Mouse (Mus musculus) heart, embryonic 12.5 days (tissue): Measurements from ENCODE around the gene Olfr384. TPM values are rescaled to one million over a fixed set of nuclear protein-coding genes. Genes with fewer than 3 reads are reported as not detected.
"Not testable (repeated sequence)": the region's sequence is repeated elsewhere in the genome, so short reads cannot be mapped to it uniquely, and the experiment has no call there.

ENCODE experiments used
- ATAC-seq: fragments of 200-750 bp; cut with Nextera tagmentation; 2 replicates; pipeline ENCODE4 v1.8.0; 2017; ENCODE audit warnings: moderate TSS enrichment, moderate library complexity; ENCODE audit not compliant: insufficient number of reproducible peaks, low FRiP score
- H3K27ac ChIP-seq: fragments of 300-500 bp; sonication (generic); 2 replicates; pipeline ENCODE4 v1.5.1; 2016; ENCODE audit warnings: mild to moderate bottlenecking, moderate library complexity; ENCODE audit not compliant: poor library complexity, severe bottlenecking
- H3K27me3 ChIP-seq: fragments of 300-500 bp; sonication (generic); replicated peaks from 2 replicates; pipeline ENCODE4 v1.6.1; 2016; ENCODE audit warnings: mild to moderate bottlenecking, moderate library complexity
- H3K36me3 ChIP-seq: fragments of 300-500 bp; sonication (generic); 2 replicates; pipeline ENCODE4 v1.6.1; 2016; ENCODE audit warnings: mild to moderate bottlenecking, moderate library complexity
- H3K4me1 ChIP-seq: fragments of 300-500 bp; sonication (generic); replicated peaks from 2 replicates; pipeline ENCODE4 v1.6.1; 2016; ENCODE audit warnings: mild to moderate bottlenecking
- H3K4me2 ChIP-seq: fragments of 300-500 bp; sonication (generic); 2 replicates; pipeline ENCODE4 v1.6.1; 2016; ENCODE audit warnings: mild to moderate bottlenecking, moderate library complexity
- H3K4me3 ChIP-seq: fragments of 300-500 bp; sonication (generic); 2 replicates; pipeline ENCODE4 v1.5.1; 2016; ENCODE audit warnings: mild to moderate bottlenecking
- H3K9ac ChIP-seq: fragments of 300-500 bp; sonication (generic); 2 replicates; pipeline ENCODE4 v1.6.1; 2016; ENCODE audit warnings: mild to moderate bottlenecking, moderate library complexity
- H3K9me3 ChIP-seq: fragments of 300-500 bp; sonication (generic); replicated peaks from 2 replicates; pipeline ENCODE4 v1.6.1; 2016; ENCODE audit warnings: mild to moderate bottlenecking, moderate library complexity
- WGBS: fragments of 180-500 bp; shearing (Covaris S2); methylation state at CpG from one replicate; pipeline ENCODE4 v1.1.7; 2016; 5-methylcytosine and 5-hydroxymethylcytosine counted together
- polyA plus RNA-seq: library from polyadenylated mRNA; unstranded; fragments of >200 nt; fragmentation: Nextera tagmentation; extraction: Ambion mirVana; gene quantifications from 2 replicates; pipeline ENCODE4 v1.2.1, GENCODE M21; 2016

The Olfr384 gene
- polyA plus RNA-seq, result not detected in 2 replicates

- 0 out of 2 replicates have a peak, but pooled peaks cover 6% of the 10 kb centered on the region for H3K9me3 ChIP-seq
- no peak within 1 kb of the TSS for H3K4me2 ChIP-seq
- no peaks in the 10 kb centered on the region for H3K36me3 ChIP-seq
- no peak within 1 kb of the TSS for H3K27ac ChIP-seq
- H3K4me3 ChIP-seq, result no peak within 1 kb of the TSS
- no peak for ATAC-seq
- no peaks in the 10 kb centered on the region for H3K4me1 ChIP-seq
- no peaks in the 10 kb centered on the region for H3K27me3 ChIP-seq
- no peak within 1 kb of the TSS for H3K9ac ChIP-seq
Observed at GRCm38 (mm10) chr11:73598294-73598693, at the start of gene Olfr384. TSS of gene Olfr384 (plus strand) at chr11:73598594.

DNA sequence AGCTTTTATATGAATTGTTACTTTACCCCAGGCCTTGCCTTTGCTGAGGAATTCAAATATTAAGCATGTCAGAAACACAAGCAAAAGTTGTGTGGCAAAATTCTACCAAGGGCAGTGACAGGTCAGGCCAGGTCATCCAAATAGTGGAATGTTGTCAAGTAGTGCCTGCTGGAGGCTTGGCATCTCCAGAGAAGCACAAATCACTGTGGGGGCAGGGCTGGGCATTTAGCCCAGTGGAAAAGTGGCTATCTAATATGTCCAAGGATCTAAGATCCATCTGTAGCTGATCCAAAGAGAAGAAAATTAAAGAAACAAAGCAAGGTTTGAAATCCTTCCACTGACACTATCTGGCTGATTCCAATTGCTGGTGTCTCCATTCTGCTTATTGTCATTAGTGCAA lies 18.5 kb upstream of the Olfr384 start:
- Histone ChIP-seq H3K27me3 (no peaks in the 10 kb centered on the region), H3K4me2 (no peak overlapping the region), H3K9ac (no peak overlapping the region), H3K27ac (no peak overlapping the region), H3K9me3 (peaks cover 12% of the 10 kb centered on the region), H3K4me3 (no peak overlapping the region), H3K36me3 (no peaks in the 10 kb centered on the region), H3K4me1 (no peaks in the 10 kb centered on the region)
- ATAC-seq, result no peak

DNA sequence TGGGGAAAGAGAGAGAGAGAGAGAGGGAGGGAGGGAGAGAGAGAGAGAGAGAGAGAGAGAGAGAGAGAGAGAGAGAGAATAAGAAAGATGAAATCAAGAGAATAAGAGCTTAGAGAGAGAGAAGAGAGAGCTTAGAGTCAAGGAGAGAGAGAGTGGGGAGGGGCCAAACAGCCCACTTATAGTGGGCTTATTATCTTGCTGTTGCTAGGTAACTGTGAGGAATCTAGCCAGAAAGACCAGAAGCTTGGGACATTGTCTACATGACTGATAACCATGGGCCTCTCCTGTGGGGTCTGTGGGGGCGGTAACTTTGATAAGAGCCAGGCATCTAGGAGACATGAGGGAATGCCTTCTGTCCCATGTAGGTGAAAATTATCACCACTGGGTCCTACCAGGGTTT lies 15.2 kb upstream of the Olfr384 start:
- not testable (repeated sequence) for H3K27ac ChIP-seq, H3K36me3 ChIP-seq, H3K9ac ChIP-seq, H3K4me1 ChIP-seq, ATAC-seq, H3K27me3 ChIP-seq, H3K4me3 ChIP-seq, H3K4me2 ChIP-seq
- H3K9me3 ChIP-seq, result peaks cover 13% of the 10 kb centered on the region; the same call in 1 of the 2 replicates
- WGBS, result 40% methylated on average over 1 of the region's 1 CpGs

- no peaks in the 10 kb centered on the region for H3K27me3 ChIP-seq
- H3K4me3 ChIP-seq, result no peak within 1 kb of the TSS
- H3K9me3 ChIP-seq, result 0 out of 2 replicates have a peak, but pooled peaks cover 5% of the 10 kb centered on the region
- no peak within 1 kb of the TSS for H3K4me2 ChIP-seq
- no peak within 1 kb of the TSS for H3K27ac ChIP-seq
- no peak within 1 kb of the TSS for H3K9ac ChIP-seq
- ATAC-seq, result no peak
- no peaks in the 10 kb centered on the region for H3K36me3 ChIP-seq
- no peaks in the 10 kb centered on the region for H3K4me1 ChIP-seq
Observed at GRCm38 (mm10) chr11:73592908-73593307, 5.5 kb upstream of the Olfr384 start, which contains the start of gene Olfr385. TSS of gene Olfr385 (minus strand) at chr11:73593008.

Other genes with a start within 250 kb of the Olfr384 start
- gene Olfr20, start 247.8 kb upstream of the Olfr384 start, polyA plus RNA-seq, result not detected in 2 replicates
- not detected in 2 replicates for gene Olfr376, start 227.3 kb upstream of the Olfr384 start, polyA plus RNA-seq
- not detected in 2 replicates for gene Olfr1, start 199.0 kb upstream of the Olfr384 start, polyA plus RNA-seq
- gene Olfr378, start 170.1 kb upstream of the Olfr384 start, polyA plus RNA-seq, result not detected in 2 replicates
- not detected in 2 replicates for gene Olfr380, start 141.1 kb upstream of the Olfr384 start, polyA plus RNA-seq
- not detected in 2 replicates for gene Olfr381, start 107.0 kb upstream of the Olfr384 start, polyA plus RNA-seq
- gene Olfr382, start 81.4 kb upstream of the Olfr384 start, polyA plus RNA-seq, result not detected in 2 replicates
- gene Olfr385, start 5.6 kb upstream of the Olfr384 start, polyA plus RNA-seq, result not detected in 2 replicates
- not detected in 2 replicates for gene Zfp735, start 90.2 kb downstream of the Olfr384 start, polyA plus RNA-seq
- gene Olfr389, start 182.1 kb downstream of the Olfr384 start, polyA plus RNA-seq, result not detected in 2 replicates
- not detected in 2 replicates for gene Olfr390, start 184.4 kb downstream of the Olfr384 start, polyA plus RNA-seq
- gene Olfr391-ps, start 204.5 kb downstream of the Olfr384 start, polyA plus RNA-seq, result not detected in 2 replicates
- gene Olfr392, start 218.5 kb downstream of the Olfr384 start, polyA plus RNA-seq, result not detected in 2 replicates